Mouse (Mus musculus) embryonic facial prominence, embryonic 13.5 days (tissue): Measurements from ENCODE around the gene Gnat1. TPM values are rescaled to one million over a fixed set of nuclear protein-coding genes. Genes with fewer than 3 reads are reported as not detected.

ENCODE experiments used
- ATAC-seq: fragments of 200-750 bp; cut with Nextera tagmentation; 2 replicates; pipeline ENCODE4 v1.8.0; 2017; ENCODE audit warnings: low read depth; ENCODE audit not compliant: insufficient number of reproducible peaks, insufficient read depth, low FRiP score, low TSS enrichment
- H3K27ac ChIP-seq: fragments of 300-500 bp; sonication (generic); 2 replicates; pipeline ENCODE4 v1.5.1; 2015; ENCODE audit warnings: moderate library complexity, mild to moderate bottlenecking, inconsistent platforms
- H3K27me3 ChIP-seq: fragments of 300-500 bp; sonication (generic); 2 replicates; pipeline ENCODE4 v1.6.1; 2015; ENCODE audit warnings: mild to moderate bottlenecking, inconsistent platforms
- H3K36me3 ChIP-seq: fragments of 300-500 bp; sonication (generic); 2 replicates; pipeline ENCODE4 v1.6.1; 2015; ENCODE audit warnings: mild to moderate bottlenecking, inconsistent platforms
- H3K4me1 ChIP-seq: fragments of 300-500 bp; sonication (generic); 2 replicates; pipeline ENCODE4 v1.6.1; 2015; ENCODE audit warnings: inconsistent platforms
- H3K4me2 ChIP-seq: fragments of 300-500 bp; sonication (generic); 2 replicates; pipeline ENCODE4 v1.6.1; 2015; ENCODE audit warnings: moderate library complexity, mild to moderate bottlenecking, inconsistent platforms
- H3K4me3 ChIP-seq: fragments of 300-500 bp; sonication (generic); 2 replicates; pipeline ENCODE4 v1.5.1; 2015; ENCODE audit warnings: mild to moderate bottlenecking, inconsistent platforms
- H3K9ac ChIP-seq: fragments of 300-500 bp; sonication (generic); 2 replicates; pipeline ENCODE4 v1.6.1; 2015; ENCODE audit warnings: mild to moderate bottlenecking, inconsistent platforms
- H3K9me3 ChIP-seq: fragments of 300-500 bp; sonication (generic); 2 replicates; pipeline ENCODE4 v1.6.1; 2016; ENCODE audit warnings: inconsistent platforms
- WGBS: fragments of 180-500 bp; shearing (Covaris S2); methylation state at CpG from one replicate; pipeline ENCODE4 v1.1.7; 2015; ENCODE audit warnings: mixed read lengths; 5-methylcytosine and 5-hydroxymethylcytosine counted together
- polyA plus RNA-seq: library from polyadenylated mRNA; unstranded; fragments of >200 nt; fragmentation: Nextera tagmentation; extraction: Ambion mirVana; gene quantifications from 2 replicates; pipeline ENCODE4 v1.2.1, GENCODE M21; 2015

Gene Gnat1
- polyA plus RNA-seq, 1 experiment from 2014 or later, result 2.0 TPM

GRCm38 (mm10) chr9:107709697-107710483 is 30.4 kb upstream of the Gnat1 start, which contains the start of gene Sema3f:
Gene Sema3f, minus strand, starts transcription at chr9:107710475.
- H3K27me3 ChIP-seq, result no peaks in the 10 kb centered on the region
- peak within 1 kb of the TSS; percentile 97 for H3K27ac ChIP-seq
- under 1% methylated on average over 75 of the region's 86 CpGs for WGBS
- peaks cover 7% of the 10 kb centered on the region for H3K36me3 ChIP-seq
- ATAC-seq, result peak; percentile 78
- H3K9ac ChIP-seq, result peak within 1 kb of the TSS; percentile 99
- H3K4me1 ChIP-seq, result peaks cover 54% of the 10 kb centered on the region
- H3K4me3 ChIP-seq, result peak within 1 kb of the TSS; percentile 81
- H3K4me2 ChIP-seq, result peak within 1 kb of the TSS; percentile 78
- no peaks in the 10 kb centered on the region for H3K9me3 ChIP-seq

- peak overlapping the region; percentile 78 for H3K4me2 ChIP-seq
- peak overlapping the region; percentile 97 for H3K27ac ChIP-seq
- no peaks in the 10 kb centered on the region for H3K27me3 ChIP-seq
- H3K36me3 ChIP-seq, result peaks cover 13% of the 10 kb centered on the region
- no peaks in the 10 kb centered on the region for H3K9me3 ChIP-seq
- peaks cover 54% of the 10 kb centered on the region for H3K4me1 ChIP-seq
- no peak; the same call in 1 of the 2 replicates for ATAC-seq
- peak overlapping the region; percentile 81 for H3K4me3 ChIP-seq
- peak overlapping the region; percentile 99 for H3K9ac ChIP-seq
- WGBS, result under 1% methylated on average over 51 of the region's 55 CpGs
Observed at GRCm38 (mm10) chr9:107709096-107709696, 29.7 kb upstream of the Gnat1 start.

- ATAC-seq, result no peak
- Histone ChIP-seq H3K9me3 (no peaks in the 10 kb centered on the region), H3K36me3 (peaks cover 20% of the 10 kb centered on the region), H3K27ac (peak overlapping the region; percentile 97), H3K4me1 (peaks cover 54% of the 10 kb centered on the region), H3K27me3 (no peaks in the 10 kb centered on the region), H3K9ac (peak overlapping the region; percentile 99), H3K4me3 (peak overlapping the region; percentile 81), H3K4me2 (peak overlapping the region; percentile 78)
- WGBS, result under 1% methylated on average over 21 of the region's 21 CpGs
Observed at GRCm38 (mm10) chr9:107708439-107709095, 29.1 kb upstream of the Gnat1 start.

GRCm38 (mm10) chr9:107707701-107708438 is 28.4 kb upstream of the Gnat1 start:
- peak overlapping the region; percentile 78 for H3K4me2 ChIP-seq
- peak; percentile 29; the same call in 1 of the 2 replicates for ATAC-seq
- H3K36me3 ChIP-seq, result peaks cover 27% of the 10 kb centered on the region
- no peaks in the 10 kb centered on the region for H3K9me3 ChIP-seq
- peak overlapping the region; percentile 97 for H3K27ac ChIP-seq
- under 1% methylated on average over 17 of the region's 17 CpGs for WGBS
- peak overlapping the region; percentile 81 for H3K4me3 ChIP-seq
- H3K4me1 ChIP-seq, result peaks cover 54% of the 10 kb centered on the region
- peak overlapping the region; percentile 99 for H3K9ac ChIP-seq
- H3K27me3 ChIP-seq, result no peaks in the 10 kb centered on the region

- Histone ChIP-seq H3K9ac (peak overlapping the region; percentile 99), H3K27me3 (no peaks in the 10 kb centered on the region), H3K36me3 (peaks cover 33% of the 10 kb centered on the region), H3K27ac (peak overlapping the region; percentile 97), H3K9me3 (no peaks in the 10 kb centered on the region), H3K4me3 (peak overlapping the region; percentile 81), H3K4me1 (peaks cover 61% of the 10 kb centered on the region), H3K4me2 (peak overlapping the region; percentile 78)
- ATAC-seq, result peak; percentile 32; the same call in 1 of the 2 replicates
- WGBS, result 1% methylated on average over 14 of the region's 14 CpGs
Observed at GRCm38 (mm10) chr9:107706781-107707211, 27.3 kb upstream of the Gnat1 start.

- H3K4me3 ChIP-seq, result no peak overlapping the region
- peak overlapping the region; percentile 73 for H3K27ac ChIP-seq
- peak overlapping the region; percentile 21; the same call in 1 of the 2 replicates for H3K9ac ChIP-seq
- ATAC-seq, result no peak
- H3K27me3 ChIP-seq, result no peaks in the 10 kb centered on the region
- H3K36me3 ChIP-seq, result peaks cover 50% of the 10 kb centered on the region
- 0 out of 2 replicates have a peak overlapping the region, but pooled peaks have one; percentile 9 for H3K4me2 ChIP-seq
- no peaks in the 10 kb centered on the region for H3K9me3 ChIP-seq
- WGBS, result 55% methylated on average over 14 of the region's 14 CpGs
- peaks cover 87% of the 10 kb centered on the region for H3K4me1 ChIP-seq
Observed at GRCm38 (mm10) chr9:107703337-107704122, 24.0 kb upstream of the Gnat1 start.

GRCm38 (mm10) chr9:107702606-107703185 is 23.2 kb upstream of the Gnat1 start:
- peaks cover 56% of the 10 kb centered on the region for H3K36me3 ChIP-seq
- H3K9ac ChIP-seq, result peak overlapping the region; percentile 51
- 67% methylated on average over 3 of the region's 3 CpGs for WGBS
- peaks cover 95% of the 10 kb centered on the region for H3K4me1 ChIP-seq
- H3K9me3 ChIP-seq, result no peaks in the 10 kb centered on the region
- no peak overlapping the region for H3K4me2 ChIP-seq
- peak overlapping the region; percentile 73 for H3K27ac ChIP-seq
- no peaks in the 10 kb centered on the region for H3K27me3 ChIP-seq
- no peak overlapping the region for H3K4me3 ChIP-seq
- no peak for ATAC-seq

GRCm38 (mm10) chr9:107701594-107701993 is 22.1 kb upstream of the Gnat1 start:
- 23% methylated on average over 12 of the region's 12 CpGs for WGBS
- Histone ChIP-seq H3K9me3 (no peaks in the 10 kb centered on the region), H3K4me2 (peak overlapping the region; percentile 47), H3K27ac (peak overlapping the region; percentile 82), H3K4me3 (no peak overlapping the region), H3K36me3 (peaks cover 65% of the 10 kb centered on the region), H3K9ac (peak overlapping the region; percentile 60), H3K4me1 (peaks cover 99% of the 10 kb centered on the region), H3K27me3 (no peaks in the 10 kb centered on the region)
- no peak for ATAC-seq

GRCm38 (mm10) chr9:107700114-107700571 is 20.6 kb upstream of the Gnat1 start:
- Histone ChIP-seq H3K27me3 (no peaks in the 10 kb centered on the region), H3K4me2 (peak overlapping the region; percentile 47), H3K27ac (peak overlapping the region; percentile 82), H3K9ac (peak overlapping the region; percentile 60), H3K4me3 (peak overlapping the region; percentile 19), H3K36me3 (peaks cover 70% of the 10 kb centered on the region), H3K9me3 (no peaks in the 10 kb centered on the region), H3K4me1 (peaks cover 99% of the 10 kb centered on the region)
- ATAC-seq, result no peak
- WGBS, result 18% methylated on average over 6 of the region's 6 CpGs

- peak overlapping the region; percentile 19 for H3K4me3 ChIP-seq
- WGBS, result 7% methylated on average over 9 of the region's 9 CpGs
- ATAC-seq, result no peak
- peaks cover 70% of the 10 kb centered on the region for H3K36me3 ChIP-seq
- H3K4me1 ChIP-seq, result peaks cover 99% of the 10 kb centered on the region
- H3K27me3 ChIP-seq, result no peaks in the 10 kb centered on the region
- peak overlapping the region; percentile 60 for H3K9ac ChIP-seq
- peak overlapping the region; percentile 47 for H3K4me2 ChIP-seq
- peak overlapping the region; percentile 82 for H3K27ac ChIP-seq
- H3K9me3 ChIP-seq, result no peaks in the 10 kb centered on the region
Observed at GRCm38 (mm10) chr9:107699376-107699980, 20.0 kb upstream of the Gnat1 start.
